Mouse (Mus musculus): ENCODE data around the gene Astn2.

DNA sequence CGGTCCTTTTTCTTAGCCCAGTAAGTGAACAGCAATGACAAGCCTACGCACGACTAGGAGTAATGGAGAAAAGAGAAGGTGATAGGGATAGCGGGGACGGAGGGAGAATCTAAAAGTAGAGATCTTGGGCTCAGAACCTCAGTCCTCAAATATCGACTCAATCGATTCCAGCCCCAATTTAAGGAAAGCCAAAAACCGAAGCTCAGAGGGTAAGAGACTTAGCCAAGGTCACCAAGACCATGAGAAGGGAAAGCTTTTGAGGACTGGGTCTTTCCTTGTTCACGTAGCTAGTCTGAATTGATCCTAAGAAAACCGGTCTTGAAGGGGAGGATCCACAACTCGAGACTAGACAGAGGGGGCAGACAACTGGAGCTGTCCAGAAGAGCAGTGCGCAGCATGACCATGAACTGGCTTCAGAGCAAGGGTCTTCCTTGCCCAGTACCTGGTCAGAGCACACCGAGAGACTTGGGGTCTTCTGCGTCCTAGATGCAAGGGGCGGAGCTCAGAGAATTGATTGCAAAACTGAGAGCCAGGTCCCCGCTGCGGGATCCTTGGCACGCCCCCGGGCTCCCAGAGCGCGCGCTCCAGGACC lies 1.2 kb downstream of the Astn2 start:
- TF ChIP-seq MAFK (IDR thresholded peaks at IDR 0.05; ENCODE audit: borderline replicate concordance, low read depth, low read length) (no peak), EP300 (IDR thresholded peaks at IDR 0.05; ENCODE audit: low read depth in 1 of 2, low read length in 2 of 2) (no peak), CTCF (IDR thresholded peaks at IDR 0.05 in 2 of 3, conservative IDR thresholded peaks at IDR 0.05 in 1 of 3; ENCODE audit: control insufficient read depth in 1 of 3, insufficient read depth in 1 of 3, low read depth in 2 of 3, low read length in 3 of 3, poor library complexity in 1 of 3, severe bottlenecking in 1 of 3) (no peak), USF2 (IDR thresholded peaks at IDR 0.05; ENCODE audit: borderline replicate concordance in 1 of 2, insufficient read depth in 1 of 2, low read depth in 1 of 2, low read length in 2 of 2) (no peak), POLR2A (IDR thresholded peaks at IDR 0.05; ENCODE audit: control insufficient read depth in 1 of 2, insufficient read depth in 1 of 2, low read depth in 1 of 2, low read length in 2 of 2, poor library complexity in 1 of 2) (no peak), USF1 (IDR thresholded peaks at IDR 0.05; ENCODE audit: low read depth, low read length) (no peak), TBP (IDR thresholded peaks at IDR 0.05; ENCODE audit: low read depth, low read length) (no peak), ZNF384 (IDR thresholded peaks at IDR 0.05; ENCODE audit: low read depth, low read length) (no peak)

All from MEL (cell line).